Mouse (Mus musculus) brain, embryonic 14.5 days (tissue): ENCODE results near the gene Ap2a1.

Experiments used
- CTCF ChIP-seq: fragments of 200-500 bp; IDR thresholded peaks from 2 replicates; pipeline ENCODE4 v1.5.1; 2012; ENCODE audit warnings: inconsistent platforms, mild to moderate bottlenecking, moderate library complexity, borderline replicate concordance; ENCODE audit not compliant: insufficient read depth, insufficient read length; ENCODE audit errors: extremely low read depth
- POLR2A ChIP-seq: fragments of 200-500 bp; IDR thresholded peaks from 2 replicates; pipeline ENCODE4 v1.6.1; 2012; ENCODE audit warnings: mild to moderate bottlenecking, inconsistent platforms, borderline replicate concordance; ENCODE audit not compliant: poor library complexity, insufficient read depth, insufficient read length, severe bottlenecking; ENCODE audit errors: extremely low read depth

GRCm38 (mm10) chr7:44951960-44952359, 22.7 kb upstream of the Ap2a1 start:
- no peak for TF ChIP-seq POLR2A
- no peak for TF ChIP-seq CTCF
